Comparison of ENCODE assay signal across 8 mouse cellular contexts in the genomic region with DNA sequence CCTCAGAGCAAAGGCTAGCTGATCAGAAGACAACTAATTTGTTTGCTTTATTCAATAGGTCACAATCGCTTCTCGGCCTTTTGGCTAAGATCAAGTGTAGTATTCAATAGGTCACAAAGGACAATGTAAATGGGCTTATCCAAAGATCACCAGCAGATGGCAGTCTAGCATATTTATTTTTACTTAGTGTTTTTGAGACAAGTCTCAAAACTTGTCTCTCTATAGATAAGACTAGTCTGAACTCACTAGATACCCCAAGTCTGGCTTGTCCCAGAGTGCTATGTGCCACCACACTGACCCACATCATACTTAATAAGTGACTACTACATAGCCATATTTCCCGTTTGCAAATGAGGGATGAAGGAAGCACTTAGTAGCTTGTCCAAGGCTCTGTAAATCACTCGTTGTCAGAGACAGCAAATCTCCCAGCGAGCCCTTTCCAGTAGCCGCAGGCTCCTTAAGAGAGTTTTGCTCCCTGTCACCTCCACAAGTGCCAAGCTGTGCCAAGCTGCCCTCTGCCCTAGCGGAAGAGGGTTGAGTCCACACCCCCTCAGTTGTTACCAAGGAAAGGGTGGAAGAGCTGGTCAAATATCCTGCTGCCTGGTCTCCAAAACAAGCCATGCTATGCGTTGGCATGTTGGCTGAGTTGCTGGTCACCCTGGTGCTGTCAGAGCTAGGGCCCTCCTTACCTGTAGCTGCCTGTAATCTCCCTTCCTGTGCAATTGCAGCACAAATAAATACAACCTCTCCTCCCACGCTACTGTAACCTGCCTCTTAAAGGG. TPM values are rescaled to one million over a fixed set of nuclear protein-coding genes. Genes with fewer than 3 reads are reported as not detected.
DNase-seq lines count a peak whose midpoint lies in the region; ATAC-seq and TF ChIP-seq lines count a peak whose summit lies in the region.

No protein-coding gene starts in this region.

- H3K4me2 ChIP-seq in midbrain, embryonic 11.5 days, result no peak overlapping the region
- H3K4me2 ChIP-seq in midbrain, embryonic 15.5 days, result no peak overlapping the region
- H3K4me2 ChIP-seq in embryonic facial prominence, embryonic 13.5 days, result no peak overlapping the region
- peak overlapping the region; percentile 23; the same call in 1 of the 2 replicates for H3K4me2 ChIP-seq in hindbrain, postnatal 0 days (ENCODE audit: low read depth, low read length)
- peak overlapping the region; percentile 57 for H3K4me2 ChIP-seq in liver, embryonic 15.5 days

- no peak overlapping the region for H3K4me3 ChIP-seq in midbrain, embryonic 11.5 days (ENCODE audit: low read depth, low read length)
- no peak overlapping the region for H3K4me3 ChIP-seq in midbrain, embryonic 15.5 days
- H3K4me3 ChIP-seq in embryonic facial prominence, embryonic 13.5 days, result no peak overlapping the region
- no peak overlapping the region for H3K4me3 ChIP-seq in hindbrain, postnatal 0 days (ENCODE audit: low read length)
- no peak overlapping the region for H3K4me3 ChIP-seq in liver, embryonic 15.5 days (replicated peaks)

- peaks cover 3% of the 10 kb centered on the region for H3K4me1 ChIP-seq in midbrain, embryonic 11.5 days (ENCODE audit: control insufficient read depth, insufficient read depth, low read length)
- no peaks in the 10 kb centered on the region for H3K4me1 ChIP-seq in midbrain, embryonic 15.5 days
- H3K4me1 ChIP-seq in embryonic facial prominence, embryonic 13.5 days, result peaks cover 35% of the 10 kb centered on the region
- no peaks in the 10 kb centered on the region; the same call in 1 of the 2 replicates for H3K4me1 ChIP-seq in hindbrain, postnatal 0 days (ENCODE audit: insufficient read depth, low read length)
- peaks cover 35% of the 10 kb centered on the region for H3K4me1 ChIP-seq in liver, embryonic 15.5 days (replicated peaks)

- peak; percentile 97 for DNase-seq in midbrain, embryonic 11.5 days (ENCODE audit: low spot score, missing footprints)
- DNase-seq in R1 (ENCODE audit: low read depth, low spot score), result peak; percentile 82
- DNase-seq in hindbrain, postnatal 0 days (ENCODE audit: low spot score), result peak; percentile 85
- DNase-seq in gastrocnemius, postnatal 25 days, result no peak

- peaks cover 12% of the 10 kb centered on the region for H3K36me3 ChIP-seq in midbrain, embryonic 11.5 days (ENCODE audit: control insufficient read depth, insufficient read depth, low read length)
- H3K36me3 ChIP-seq in midbrain, embryonic 15.5 days (replicated peaks), result peaks cover 17% of the 10 kb centered on the region; the same call in 1 of the 2 replicates
- H3K36me3 ChIP-seq in embryonic facial prominence, embryonic 13.5 days, result peaks cover 19% of the 10 kb centered on the region
- H3K36me3 ChIP-seq in hindbrain, postnatal 0 days (ENCODE audit: insufficient read depth, low read length), result peaks cover 12% of the 10 kb centered on the region; the same call in 1 of the 2 replicates
- H3K36me3 ChIP-seq in liver, embryonic 15.5 days (replicated peaks), result peaks cover 17% of the 10 kb centered on the region

- H3K27ac ChIP-seq in midbrain, embryonic 11.5 days (ENCODE audit: low read depth, low read length), result no peak overlapping the region; the same call in 1 of the 2 replicates
- no peak overlapping the region; the same call in 1 of the 2 replicates for H3K27ac ChIP-seq in midbrain, embryonic 15.5 days
- H3K27ac ChIP-seq in embryonic facial prominence, embryonic 13.5 days, result 0 out of 2 replicates have a peak overlapping the region, but pooled peaks have one; percentile 1
- no peak overlapping the region for H3K27ac ChIP-seq in hindbrain, postnatal 0 days
- H3K27ac ChIP-seq in liver, embryonic 15.5 days (replicated peaks), result peak overlapping the region; percentile 53; the same call in 1 of the 2 replicates

- no peaks in the 10 kb centered on the region for H3K9me3 ChIP-seq in midbrain, embryonic 11.5 days (ENCODE audit: control insufficient read depth, low read length)
- no peaks in the 10 kb centered on the region for H3K9me3 ChIP-seq in midbrain, embryonic 15.5 days
- H3K9me3 ChIP-seq in embryonic facial prominence, embryonic 13.5 days, result no peaks in the 10 kb centered on the region
- no peaks in the 10 kb centered on the region for H3K9me3 ChIP-seq in hindbrain, postnatal 0 days (ENCODE audit: low read length)
- no peaks in the 10 kb centered on the region for H3K9me3 ChIP-seq in liver, embryonic 15.5 days (replicated peaks)

- WGBS in midbrain, embryonic 11.5 days, result 38% methylated on average over 9 of the region's 9 CpGs
- WGBS in midbrain, embryonic 15.5 days, result 37% methylated on average over 9 of the region's 9 CpGs
- WGBS in embryonic facial prominence, embryonic 13.5 days, result 36% methylated on average over 9 of the region's 9 CpGs
- WGBS in hindbrain, postnatal 0 days, result 27% methylated on average over 9 of the region's 9 CpGs
- WGBS in liver, embryonic 15.5 days (ENCODE audit: insufficient replicate concordance), result 25% methylated on average over 9 of the region's 9 CpGs

- peak overlapping the region; percentile 38; the same call in 1 of the 2 replicates for H3K9ac ChIP-seq in midbrain, embryonic 11.5 days (ENCODE audit: low read length)
- H3K9ac ChIP-seq in midbrain, embryonic 15.5 days, result no peak overlapping the region
- 0 out of 2 replicates have a peak overlapping the region, but pooled peaks have one; percentile 7 for H3K9ac ChIP-seq in embryonic facial prominence, embryonic 13.5 days
- no peak overlapping the region for H3K9ac ChIP-seq in hindbrain, postnatal 0 days (replicated peaks; ENCODE audit: low read length)
- no peak overlapping the region for H3K9ac ChIP-seq in liver, embryonic 15.5 days

- TF ChIP-seq CTCF in hindbrain, postnatal 0 days (IDR thresholded peaks at IDR 0.05; ENCODE audit: low read depth), result peak; percentile 69

- ATAC-seq in midbrain, embryonic 11.5 days (ENCODE audit: low FRiP score), result 0 out of 2 replicates have a peak, but pooled peaks have one; percentile 14
- ATAC-seq in midbrain, embryonic 15.5 days (replicated peaks), result no peak
- ATAC-seq in embryonic facial prominence, embryonic 13.5 days (ENCODE audit: insufficient number of reproducible peaks, insufficient read depth, low FRiP score, low TSS enrichment, low read depth), result no peak
- peak; percentile 52; the same call in 1 of the 2 replicates for ATAC-seq in hindbrain, postnatal 0 days
- ATAC-seq in liver, embryonic 15.5 days (ENCODE audit: insufficient read depth), result no peak; the same call in 1 of the 2 replicates
- peak; percentile 59 for ATAC-seq in neutrophil, adult 5-6 weeks (ENCODE audit: extremely low read depth, insufficient number of reproducible peaks, low FRiP score, poor library complexity, severe bottlenecking)

- no peaks in the 10 kb centered on the region for H3K27me3 ChIP-seq in midbrain, embryonic 11.5 days (ENCODE audit: control insufficient read depth, insufficient read depth, low read length)
- no peaks in the 10 kb centered on the region for H3K27me3 ChIP-seq in midbrain, embryonic 15.5 days (replicated peaks)
- no peaks in the 10 kb centered on the region for H3K27me3 ChIP-seq in embryonic facial prominence, embryonic 13.5 days
- no peaks in the 10 kb centered on the region for H3K27me3 ChIP-seq in hindbrain, postnatal 0 days (ENCODE audit: insufficient read depth, low read length)
- H3K27me3 ChIP-seq in liver, embryonic 15.5 days, result no peaks in the 10 kb centered on the region

RNA-seq across cellular contexts. Expression of gene Arhgef2, which starts 13.6 kb away (rescaled TPM):
- 99.0 and 117 TPM in 2 replicates for polyA plus RNA-seq in midbrain, embryonic 11.5 days (2014; fragmentation: Nextera tagmentation; extraction: Ambion mirVana)
- polyA plus RNA-seq in midbrain, embryonic 15.5 days (2015; fragmentation: Nextera tagmentation; extraction: Ambion mirVana), result 138 and 145 TPM in 2 replicates
- 91.6 and 99.4 TPM in 2 replicates for polyA plus RNA-seq in embryonic facial prominence, embryonic 13.5 days (2015; fragmentation: Nextera tagmentation; extraction: Ambion mirVana)
- 93.4 and 100 TPM in 2 replicates for total RNA-seq in hindbrain, postnatal 0 days (2014; rRNA removed)
- polyA plus RNA-seq in hindbrain, postnatal 0 days (2015; fragmentation: Nextera tagmentation; extraction: Ambion mirVana), result 56.0 and 57.1 TPM in 2 replicates
- 14.4 and 15.0 TPM in 2 replicates for polyA plus RNA-seq in liver, embryonic 15.5 days (2015; fragmentation: Nextera tagmentation; extraction: Ambion mirVana)
- total RNA-seq in neutrophil, adult 5-6 weeks (2017), result 144 and 164 TPM in 2 replicates
- 10 to 100 TPM; 28.1 to 33.0 TPM for total RNA-seq in gastrocnemius, postnatal 25 days (2021)

RNA-seq across cellular contexts. Expression of gene Ssr2, which starts 16.5 kb away (rescaled TPM):
- polyA plus RNA-seq in midbrain, embryonic 11.5 days (2014; fragmentation: Nextera tagmentation; extraction: Ambion mirVana), result 154 and 157 TPM in 2 replicates
- polyA plus RNA-seq in midbrain, embryonic 15.5 days (2015; fragmentation: Nextera tagmentation; extraction: Ambion mirVana), result 133 and 143 TPM in 2 replicates
- 259 and 274 TPM in 2 replicates for polyA plus RNA-seq in embryonic facial prominence, embryonic 13.5 days (2015; fragmentation: Nextera tagmentation; extraction: Ambion mirVana)
- 247 and 307 TPM in 2 replicates for total RNA-seq in hindbrain, postnatal 0 days (2014; rRNA removed)
- polyA plus RNA-seq in hindbrain, postnatal 0 days (2015; fragmentation: Nextera tagmentation; extraction: Ambion mirVana), result 209 and 210 TPM in 2 replicates
- polyA plus RNA-seq in liver, embryonic 15.5 days (2015; fragmentation: Nextera tagmentation; extraction: Ambion mirVana), result 190 and 206 TPM in 2 replicates
- total RNA-seq in neutrophil, adult 5-6 weeks (2017), result 21.5 and 25.4 TPM in 2 replicates
- 10 to 100 TPM; 52.2 to 63.2 TPM for total RNA-seq in gastrocnemius, postnatal 25 days (2021)

RNA-seq across cellular contexts. Expression of gene Ubqln4, which starts 38.6 kb away (rescaled TPM):
- 72.4 and 73.0 TPM in 2 replicates for polyA plus RNA-seq in midbrain, embryonic 11.5 days (2014; fragmentation: Nextera tagmentation; extraction: Ambion mirVana)
- 45.9 and 48.0 TPM in 2 replicates for polyA plus RNA-seq in midbrain, embryonic 15.5 days (2015; fragmentation: Nextera tagmentation; extraction: Ambion mirVana)
- 43.0 and 44.6 TPM in 2 replicates for polyA plus RNA-seq in embryonic facial prominence, embryonic 13.5 days (2015; fragmentation: Nextera tagmentation; extraction: Ambion mirVana)
- 119 and 131 TPM in 2 replicates for total RNA-seq in hindbrain, postnatal 0 days (2014; rRNA removed)
- 29.4 and 29.8 TPM in 2 replicates for polyA plus RNA-seq in hindbrain, postnatal 0 days (2015; fragmentation: Nextera tagmentation; extraction: Ambion mirVana)
- 19.8 and 20.4 TPM in 2 replicates for polyA plus RNA-seq in liver, embryonic 15.5 days (2015; fragmentation: Nextera tagmentation; extraction: Ambion mirVana)
- total RNA-seq in neutrophil, adult 5-6 weeks (2017), result 25.3 and 26.3 TPM in 2 replicates
- total RNA-seq in gastrocnemius, postnatal 25 days (2021), result 10 to 100 TPM; 59.6 to 67.2 TPM

RNA-seq across cellular contexts. Expression of gene Lamtor2, which starts 39.3 kb away (rescaled TPM):
- polyA plus RNA-seq in midbrain, embryonic 11.5 days (2014; fragmentation: Nextera tagmentation; extraction: Ambion mirVana), result 87.2 and 103 TPM in 2 replicates
- polyA plus RNA-seq in midbrain, embryonic 15.5 days (2015; fragmentation: Nextera tagmentation; extraction: Ambion mirVana), result 206 and 232 TPM in 2 replicates
- polyA plus RNA-seq in embryonic facial prominence, embryonic 13.5 days (2015; fragmentation: Nextera tagmentation; extraction: Ambion mirVana), result 164 and 169 TPM in 2 replicates
- 45.1 and 59.2 TPM in 2 replicates for total RNA-seq in hindbrain, postnatal 0 days (2014; rRNA removed)
- 189 and 198 TPM in 2 replicates for polyA plus RNA-seq in hindbrain, postnatal 0 days (2015; fragmentation: Nextera tagmentation; extraction: Ambion mirVana)
- polyA plus RNA-seq in liver, embryonic 15.5 days (2015; fragmentation: Nextera tagmentation; extraction: Ambion mirVana), result 104 and 112 TPM in 2 replicates
- 66.6 and 68.0 TPM in 2 replicates for total RNA-seq in neutrophil, adult 5-6 weeks (2017)
- 10 to 100 TPM; 76.1 to 81.1 TPM for total RNA-seq in gastrocnemius, postnatal 25 days (2021)

RNA-seq across cellular contexts. Expression of gene Rab25, which starts 44.0 kb away (rescaled TPM):
- polyA plus RNA-seq in midbrain, embryonic 11.5 days (2014; fragmentation: Nextera tagmentation; extraction: Ambion mirVana), result 0.25 and 0.86 TPM in 2 replicates
- 0.41 and 1.3 TPM in 2 replicates for polyA plus RNA-seq in midbrain, embryonic 15.5 days (2015; fragmentation: Nextera tagmentation; extraction: Ambion mirVana)
- 18.6 and 19.5 TPM in 2 replicates for polyA plus RNA-seq in embryonic facial prominence, embryonic 13.5 days (2015; fragmentation: Nextera tagmentation; extraction: Ambion mirVana)
- total RNA-seq in hindbrain, postnatal 0 days (2014; rRNA removed), result not detected in 2 replicates
- polyA plus RNA-seq in hindbrain, postnatal 0 days (2015; fragmentation: Nextera tagmentation; extraction: Ambion mirVana), result 0.44 and 1.3 TPM in 2 replicates
- polyA plus RNA-seq in liver, embryonic 15.5 days (2015; fragmentation: Nextera tagmentation; extraction: Ambion mirVana), result 0.53 TPM in 1 of 2 replicates, not detected in the other
- 0.47 and 1.1 TPM in 2 replicates for total RNA-seq in neutrophil, adult 5-6 weeks (2017)
- total RNA-seq in gastrocnemius, postnatal 25 days (2021), result not detected

Comparison
In these comparisons a context has a peak if more than half of its experiments do, and no peak if none do; other contexts are left out.
1. ATAC-seq: peak in midbrain, embryonic 11.5 days (single experiment), hindbrain, postnatal 0 days (single experiment) and neutrophil, adult 5-6 weeks (single experiment); none in midbrain, embryonic 15.5 days (single experiment), embryonic facial prominence, embryonic 13.5 days (single experiment) and liver, embryonic 15.5 days (single experiment).
2. H3K9ac ChIP-seq: peak in midbrain, embryonic 11.5 days (single experiment) and embryonic facial prominence, embryonic 13.5 days (single experiment); none in midbrain, embryonic 15.5 days (single experiment), hindbrain, postnatal 0 days (single experiment) and liver, embryonic 15.5 days (single experiment).
3. H3K27ac ChIP-seq: peak in embryonic facial prominence, embryonic 13.5 days (single experiment) and liver, embryonic 15.5 days (single experiment); none in midbrain, embryonic 11.5 days (single experiment), midbrain, embryonic 15.5 days (single experiment) and hindbrain, postnatal 0 days (single experiment).
4. H3K4me2 ChIP-seq: peak in hindbrain, postnatal 0 days (single experiment) and liver, embryonic 15.5 days (single experiment); none in midbrain, embryonic 11.5 days (single experiment), midbrain, embryonic 15.5 days (single experiment) and embryonic facial prominence, embryonic 13.5 days (single experiment).